Mouse (Mus musculus): Measurements from ENCODE around the gene Tepp. TPM values are rescaled to one million over a fixed set of nuclear protein-coding genes. Genes with fewer than 3 reads are reported as not detected.

The Tepp gene
- total RNA-seq (2021): not detected
- long read RNA-seq, experiment 1: 0 reads
- long read RNA-seq, experiment 2: 0 reads

DNA sequence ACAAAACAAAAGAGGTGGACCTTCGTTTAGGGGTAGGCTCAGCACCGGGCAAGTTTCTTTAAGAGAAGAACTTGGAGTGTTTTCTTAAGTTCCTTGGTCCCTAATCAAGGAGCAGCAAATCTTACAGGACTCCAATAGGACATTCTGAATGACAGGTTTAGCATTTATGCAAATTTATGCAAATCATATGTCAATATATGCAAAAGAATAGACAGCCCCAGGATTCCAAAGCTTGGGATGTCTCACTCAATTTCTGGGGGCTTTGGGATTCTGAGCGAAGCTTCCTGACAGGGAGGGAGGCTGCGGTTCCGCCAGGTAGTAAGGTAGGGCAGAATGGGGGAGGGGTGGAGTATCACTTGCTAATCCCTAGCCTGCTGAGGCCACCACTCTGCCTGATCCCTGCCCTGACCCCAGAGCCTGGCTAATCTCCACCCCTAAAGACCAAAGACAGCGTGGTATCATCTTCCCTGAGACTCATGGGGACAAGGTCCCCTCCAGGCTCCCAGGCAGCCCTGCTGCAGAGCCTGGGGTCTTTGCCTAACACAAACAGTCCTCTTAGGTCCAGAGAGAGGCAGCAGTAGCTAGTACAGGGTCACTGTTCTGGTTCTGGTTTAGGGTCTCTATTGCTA is at the start of gene Tepp:
Gene Tepp, plus strand, starts transcription at position 225 of the 629 bp plus-strand sequence.
- intact Hi-C loops (cut with DNase I): no loop called here
- Histone ChIP-seq H3K27ac (no peak within 1 kb of the TSS), H3K4me3 (no peak within 1 kb of the TSS)
- TF ChIP-seq CTCF (IDR thresholded peaks at IDR 0.05): no peak
- no peak for DNase-seq

DNA sequence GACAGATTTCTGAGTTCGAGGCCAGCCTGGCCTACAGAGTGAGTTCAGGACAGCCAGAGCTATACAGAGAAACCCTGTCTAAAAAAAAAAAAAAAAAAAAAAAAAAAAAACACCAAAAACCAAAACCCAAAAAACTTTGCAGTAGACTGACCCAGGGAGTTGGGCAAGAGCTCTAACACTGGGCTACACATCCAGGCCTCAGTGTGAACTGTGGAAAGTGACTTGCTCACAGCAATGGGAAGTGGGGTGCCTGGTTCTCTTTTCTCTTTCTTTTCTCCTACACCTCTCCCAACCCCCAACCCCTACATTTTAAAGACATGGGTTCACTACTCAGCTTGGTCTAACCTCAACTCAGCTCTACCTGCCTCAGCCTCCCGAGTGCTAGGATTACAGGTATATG is 48.2 kb upstream of the Tepp start:
- DNase-seq: no peak
- no peak overlapping the region for H3K27ac ChIP-seq
- H3K4me3 ChIP-seq: no peak overlapping the region
- TF ChIP-seq CTCF (IDR thresholded peaks at IDR 0.05): no peak
- intact Hi-C loops (cut with DNase I): no loop called here

DNA sequence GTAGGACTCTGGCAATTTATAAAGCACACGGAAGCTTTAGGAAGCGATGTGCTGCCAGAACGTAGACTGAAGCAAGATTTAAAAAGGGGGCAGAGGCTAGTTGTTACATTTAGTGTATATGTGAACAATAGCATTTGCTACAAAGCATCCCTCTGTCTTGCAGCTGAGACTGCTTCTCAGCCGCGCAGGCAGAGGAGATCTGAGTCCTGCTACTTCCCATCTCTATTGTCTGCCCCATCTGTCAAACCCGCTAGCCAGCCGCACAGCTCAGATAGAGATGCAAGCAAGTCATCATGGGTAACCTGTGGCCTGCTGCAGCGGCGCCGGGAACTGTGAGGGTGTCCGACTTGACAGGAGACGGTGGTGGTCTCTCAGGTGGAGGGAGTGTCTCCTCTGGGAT is 39.9 kb upstream of the Tepp start:
- intact Hi-C loops (cut with DNase I): no loop called here
- Histone ChIP-seq H3K4me3 (no peak overlapping the region), H3K27ac (no peak overlapping the region)
- no peak for TF ChIP-seq CTCF (IDR thresholded peaks at IDR 0.05)
- DNase-seq: no peak

GRCm38 (mm10) chr8:95271841-95272240 is 38.5 kb upstream of the Tepp start:
- intact Hi-C loops (cut with DNase I): no loop called here
- DNase-seq: no peak
- H3K4me3 ChIP-seq: no peak overlapping the region
- no peak for TF ChIP-seq CTCF (IDR thresholded peaks at IDR 0.05)
- H3K27ac ChIP-seq: no peak overlapping the region

DNA sequence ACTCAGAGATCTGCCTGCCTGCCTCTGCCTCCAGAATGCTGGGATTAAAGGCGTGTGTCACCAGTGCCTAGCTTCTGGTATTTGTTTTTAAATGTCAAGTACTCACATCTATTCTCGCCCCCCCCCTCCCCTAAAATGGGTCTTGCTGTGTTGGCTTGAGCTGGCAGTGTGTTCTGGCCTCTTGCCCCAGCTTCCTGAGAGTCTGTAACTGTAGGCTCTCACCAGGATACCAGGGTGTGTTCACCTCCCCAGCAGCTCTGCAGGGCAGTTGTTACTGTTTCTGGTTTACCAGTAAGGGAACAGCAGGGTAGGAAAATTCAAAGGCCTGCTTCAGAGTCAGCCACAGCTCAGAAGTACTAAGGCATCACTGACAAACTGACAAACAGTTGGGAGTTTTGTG is 37.5 kb upstream of the Tepp start:
- no peak overlapping the region for H3K27ac ChIP-seq
- DNase-seq: no peak
- intact Hi-C loops (cut with DNase I): no loop called here
- no peak for TF ChIP-seq CTCF (IDR thresholded peaks at IDR 0.05)
- no peak overlapping the region for H3K4me3 ChIP-seq

DNA sequence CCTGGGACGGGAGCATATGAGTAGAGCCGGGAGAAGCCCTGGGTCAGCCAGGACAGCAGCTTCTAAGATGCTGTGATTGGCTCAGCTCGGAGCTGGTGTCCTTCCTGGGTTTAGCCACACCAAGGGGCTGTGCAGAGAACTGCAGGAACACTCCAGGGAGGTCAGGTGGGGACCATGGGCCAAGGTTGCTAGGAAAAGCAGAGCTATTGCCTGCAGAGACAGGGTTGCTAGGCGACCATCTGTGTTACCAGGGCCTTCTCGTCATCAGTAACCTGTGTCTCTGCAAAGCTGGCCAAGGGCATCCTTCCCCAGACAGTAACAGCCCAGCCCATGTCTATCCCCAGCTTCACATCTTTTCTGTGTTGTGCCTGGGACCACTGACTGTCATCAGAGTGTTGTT is 28.9 kb upstream of the Tepp start:
- H3K4me3 ChIP-seq: no peak overlapping the region
- TF ChIP-seq CTCF (IDR thresholded peaks at IDR 0.05): no peak
- H3K27ac ChIP-seq: no peak overlapping the region
- no peak for DNase-seq
- intact Hi-C loops (cut with DNase I): no loop called here

- intact Hi-C loops (cut with DNase I): no loop called here
- H3K27ac ChIP-seq: no peak overlapping the region
- H3K4me3 ChIP-seq: no peak overlapping the region
- no peak for TF ChIP-seq CTCF (IDR thresholded peaks at IDR 0.05)
- no peak for DNase-seq
Measured at GRCm38 (mm10) chr8:95289066-95289650, 21.2 kb upstream of the Tepp start.

DNA sequence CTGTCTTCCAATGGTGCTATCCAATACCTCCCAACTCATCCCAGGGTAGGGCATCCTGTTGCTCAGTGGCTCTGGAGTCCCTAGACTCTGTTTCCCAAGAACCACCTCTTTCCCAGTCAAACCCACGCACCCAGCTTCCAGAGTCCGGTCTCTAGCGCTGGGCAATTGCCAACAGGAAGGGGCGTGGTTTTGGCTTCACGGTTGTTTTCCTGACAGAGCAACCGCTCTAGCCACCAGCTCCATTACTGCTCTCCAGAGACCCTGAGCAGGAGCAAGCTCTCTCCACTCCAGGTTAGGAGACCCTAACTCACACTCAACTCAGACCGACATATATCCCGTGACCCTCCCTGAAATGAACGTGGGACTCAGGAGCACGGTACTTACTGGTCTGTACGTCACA is 17.2 kb upstream of the Tepp start:
- DNase-seq: peak; percentile 90
- no peak for TF ChIP-seq CTCF (IDR thresholded peaks at IDR 0.05)
- Histone ChIP-seq H3K4me3 (peak overlapping the region; percentile 78), H3K27ac (peak overlapping the region; percentile 88)
- intact Hi-C loops (cut with DNase I): no loop called here

- peak overlapping the region; percentile 78 for H3K4me3 ChIP-seq
- peak overlapping the region; percentile 88 for H3K27ac ChIP-seq
- intact Hi-C loops (cut with DNase I): no loop called here
- DNase-seq: peak; percentile 46
- no peak for TF ChIP-seq CTCF (IDR thresholded peaks at IDR 0.05)
Measured at GRCm38 (mm10) chr8:95293891-95294290, 16.5 kb upstream of the Tepp start.

DNA sequence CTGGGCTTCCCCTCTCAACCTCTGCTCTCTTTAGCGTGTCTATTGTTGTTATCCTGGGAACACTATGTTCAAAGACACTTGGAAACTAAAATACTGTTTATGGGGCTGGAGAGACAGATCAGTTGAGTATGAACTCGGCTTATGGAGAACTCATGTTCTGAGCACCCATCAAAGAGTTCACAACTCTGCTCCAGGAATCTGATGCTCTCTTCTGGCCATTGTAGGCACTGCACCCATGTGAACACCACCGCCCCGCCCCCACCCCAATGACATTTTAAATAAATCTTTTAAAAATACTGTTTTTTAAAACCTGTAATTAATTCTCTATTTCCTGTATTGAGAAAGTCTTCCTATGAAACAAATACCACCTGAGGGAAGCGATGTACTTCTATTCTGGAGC is 8.0 kb upstream of the Tepp start:
- intact Hi-C loops (cut with DNase I): loop anchor here (2.0 kb wide), 1 partner anchor 48 kb away; no protein-coding TSS in a partner anchor
- no peak overlapping the region for H3K4me3 ChIP-seq
- TF ChIP-seq CTCF (IDR thresholded peaks at IDR 0.05): peak; percentile 83
- H3K27ac ChIP-seq: no peak overlapping the region
- DNase-seq: peak; percentile 44

DNA sequence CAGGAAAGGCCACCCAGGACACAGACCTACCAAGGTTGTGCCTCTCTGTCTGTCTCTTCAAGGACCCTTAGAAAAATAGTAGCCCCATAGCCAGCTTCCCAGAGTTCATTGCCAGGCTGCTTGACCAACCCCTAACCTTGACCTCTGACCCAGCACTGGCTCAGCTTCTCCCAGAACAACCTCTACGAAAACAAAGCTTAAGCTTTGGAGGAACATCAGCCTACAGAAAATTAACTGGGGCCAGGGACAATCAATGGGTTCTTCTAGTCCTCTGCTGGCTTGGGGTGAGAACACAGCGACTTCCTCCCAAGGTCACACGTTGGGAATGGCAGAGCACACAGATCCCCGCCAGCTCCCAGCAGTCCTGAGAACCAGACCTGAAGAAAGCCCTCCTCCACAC is 4.8 kb upstream of the Tepp start:
- H3K4me3 ChIP-seq: no peak overlapping the region
- DNase-seq: no peak
- H3K27ac ChIP-seq: no peak overlapping the region
- TF ChIP-seq CTCF (IDR thresholded peaks at IDR 0.05): no peak
- intact Hi-C loops (cut with DNase I): no loop called here

GRCm38 (mm10) chr8:95306431-95306830 is 3.9 kb upstream of the Tepp start, which contains the start of gene Cngb1:
Cngb1 (minus strand) TSS chr8:95306585.
- intact Hi-C loops (cut with DNase I): no loop called here
- no peak for TF ChIP-seq CTCF (IDR thresholded peaks at IDR 0.05)
- no peak within 1 kb of the TSS for H3K27ac ChIP-seq
- no peak within 1 kb of the TSS for H3K4me3 ChIP-seq
- DNase-seq: no peak

GRCm38 (mm10) chr8:95312836-95313235 is 2.5 kb downstream of the Tepp start:
- intact Hi-C loops (cut with DNase I): no loop called here
- peak; percentile 57 for TF ChIP-seq CTCF (IDR thresholded peaks at IDR 0.05)
- peak; percentile 51 for DNase-seq
- no peak overlapping the region for H3K27ac ChIP-seq
- no peak overlapping the region for H3K4me3 ChIP-seq

- Histone ChIP-seq H3K4me3 (no peak overlapping the region), H3K27ac (no peak overlapping the region)
- no peak for DNase-seq
- intact Hi-C loops (cut with DNase I): no loop called here
- TF ChIP-seq CTCF (IDR thresholded peaks at IDR 0.05): no peak
Measured at GRCm38 (mm10) chr8:95313857-95314256, 3.5 kb downstream of the Tepp start.
